Mouse (Mus musculus): ENCODE measurements around the gene Tenm2. TPM values are rescaled to one million over a fixed set of nuclear protein-coding genes. Genes with fewer than 3 reads are reported as not detected.

Gene Tenm2
- polyA plus RNA-seq, 1 experiment from 2014 or later, result 0.80 TPM

DNA sequence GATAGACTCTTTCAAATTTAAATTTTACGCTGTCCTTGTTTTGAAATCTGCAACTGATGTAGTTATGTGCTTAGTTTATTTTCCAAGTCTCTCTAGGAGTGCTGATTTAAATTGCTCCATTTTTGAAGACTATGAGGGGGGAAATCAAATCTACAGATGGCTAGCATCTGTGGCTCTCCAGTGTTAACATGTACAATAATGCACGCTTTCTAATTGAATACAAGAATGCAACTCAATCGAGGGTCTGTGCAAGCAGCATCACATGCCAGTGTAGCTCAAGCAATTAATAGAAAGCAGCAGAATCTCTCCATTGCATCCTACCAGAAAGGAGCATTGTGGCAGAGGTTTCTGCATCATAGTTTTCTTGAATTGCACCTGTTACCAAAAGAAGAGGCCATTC is 477.8 kb downstream of the Tenm2 start:
- no peaks in the 10 kb centered on the region for H3K4me1 ChIP-seq (replicated peaks; ENCODE audit: insufficient read depth, low read length)
- H3K4me3 ChIP-seq (replicated peaks; ENCODE audit: low read depth, low read length), result no peak overlapping the region
- WGBS, result 85% methylated on average over 3 of the region's 3 CpGs
- H3K27ac ChIP-seq, result no peak overlapping the region
- no peaks in the 10 kb centered on the region for H3K9me3 ChIP-seq (replicated peaks; ENCODE audit: low read length)
- no peak for DNase-seq (ENCODE audit: low spot score)
- no peaks in the 10 kb centered on the region for H3K27me3 ChIP-seq (ENCODE audit: insufficient read depth, low read length)
- no peaks in the 10 kb centered on the region for H3K36me3 ChIP-seq (ENCODE audit: insufficient read depth, low read length)
- no peak overlapping the region for H3K4me2 ChIP-seq (ENCODE audit: low read length)
- H3K9ac ChIP-seq (ENCODE audit: low read depth, low read length), result no peak overlapping the region
- no peak for TF ChIP-seq CTCF (IDR thresholded peaks at IDR 0.05; ENCODE audit: low read depth)
- ATAC-seq (replicated peaks; ENCODE audit: low FRiP score, low read depth), result no peak

DNA sequence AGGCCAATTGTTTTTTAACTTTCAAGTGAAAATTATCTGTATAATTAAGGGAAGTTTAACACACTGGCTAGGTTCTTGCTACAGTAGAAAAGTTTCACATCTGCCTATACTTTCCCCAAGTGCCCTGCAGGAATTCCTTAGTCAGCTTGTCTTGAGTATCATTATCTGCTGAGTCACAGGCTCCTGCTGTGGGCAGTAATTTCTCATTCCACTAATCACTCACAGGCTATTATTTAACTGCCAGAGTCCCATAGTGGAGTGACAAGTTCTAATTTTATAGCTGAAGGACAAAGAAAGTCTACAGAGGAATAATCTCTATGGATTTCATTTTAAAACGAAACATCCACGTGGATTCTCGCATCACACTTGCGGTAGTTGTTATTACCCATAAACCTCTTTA is 489.5 kb downstream of the Tenm2 start:
- H3K4me3 ChIP-seq (replicated peaks; ENCODE audit: low read depth, low read length), result no peak overlapping the region
- no peak overlapping the region for H3K27ac ChIP-seq
- no peaks in the 10 kb centered on the region for H3K27me3 ChIP-seq (ENCODE audit: insufficient read depth, low read length)
- no peaks in the 10 kb centered on the region for H3K4me1 ChIP-seq (replicated peaks; ENCODE audit: insufficient read depth, low read length)
- no peak for DNase-seq (ENCODE audit: low spot score)
- H3K9me3 ChIP-seq (replicated peaks; ENCODE audit: low read length), result no peaks in the 10 kb centered on the region
- H3K4me2 ChIP-seq (ENCODE audit: low read length), result no peak overlapping the region
- no peak for TF ChIP-seq CTCF (IDR thresholded peaks at IDR 0.05; ENCODE audit: low read depth)
- no peak for ATAC-seq (replicated peaks; ENCODE audit: low FRiP score, low read depth)
- H3K36me3 ChIP-seq (ENCODE audit: insufficient read depth, low read length), result no peaks in the 10 kb centered on the region
- WGBS, result 88% methylated on average over 4 of the region's 4 CpGs
- no peak overlapping the region for H3K9ac ChIP-seq (ENCODE audit: low read depth, low read length)

DNA sequence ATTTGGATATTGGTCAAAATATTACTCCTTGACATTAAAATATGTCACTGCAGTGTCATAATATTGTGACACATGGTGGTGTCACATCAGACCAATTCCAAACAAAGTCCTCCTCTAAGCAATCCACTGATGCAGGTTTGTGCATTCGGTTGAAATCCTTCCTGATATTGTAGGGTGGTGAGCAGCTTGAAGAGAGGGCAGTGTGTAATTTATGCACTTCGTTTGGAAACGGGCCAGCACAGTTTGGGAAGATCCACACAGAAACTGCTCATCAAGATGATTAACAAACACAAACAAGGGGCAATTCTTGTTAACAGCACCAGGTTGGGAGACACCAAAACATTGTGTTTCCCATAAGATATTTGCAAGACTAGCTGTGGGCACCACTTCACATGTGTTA is 508.0 kb downstream of the Tenm2 start:
- no peak overlapping the region for H3K4me2 ChIP-seq (ENCODE audit: low read length)
- ATAC-seq (replicated peaks; ENCODE audit: low FRiP score, low read depth) (no peak), DNase-seq (ENCODE audit: low spot score) (no peak)
- WGBS, result 71% methylated on average over 3 of the region's 3 CpGs
- no peak for TF ChIP-seq CTCF (IDR thresholded peaks at IDR 0.05; ENCODE audit: low read depth)
- H3K27ac ChIP-seq, result no peak overlapping the region
- no peaks in the 10 kb centered on the region for H3K27me3 ChIP-seq (ENCODE audit: insufficient read depth, low read length)
- H3K9ac ChIP-seq (ENCODE audit: low read depth, low read length), result no peak overlapping the region
- no peaks in the 10 kb centered on the region for H3K36me3 ChIP-seq (ENCODE audit: insufficient read depth, low read length)
- H3K4me1 ChIP-seq (replicated peaks; ENCODE audit: insufficient read depth, low read length), result no peaks in the 10 kb centered on the region
- no peak overlapping the region for H3K4me3 ChIP-seq (replicated peaks; ENCODE audit: low read depth, low read length)
- no peaks in the 10 kb centered on the region for H3K9me3 ChIP-seq (replicated peaks; ENCODE audit: low read length)

DNA sequence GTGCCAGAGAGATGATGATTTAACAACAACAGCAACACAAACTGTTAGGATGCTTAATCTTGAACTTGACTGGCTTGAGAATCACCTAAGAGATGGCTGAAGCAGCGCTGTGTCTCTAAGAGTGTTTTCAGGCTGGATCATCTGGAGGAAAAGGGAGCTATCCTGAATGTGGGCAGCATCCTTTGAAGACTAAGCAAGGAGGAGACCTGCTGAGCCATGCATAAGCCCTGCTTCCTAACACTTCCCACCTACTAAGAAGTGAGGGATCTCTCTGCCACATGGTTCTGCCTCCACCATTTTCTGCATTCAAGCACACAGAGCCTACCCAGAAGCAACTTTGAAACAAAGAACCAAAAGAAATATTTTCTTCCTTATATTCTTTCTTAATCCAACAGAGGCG is 532.9 kb downstream of the Tenm2 start:
- 86% methylated on average over 2 of the region's 2 CpGs for WGBS
- no peaks in the 10 kb centered on the region for H3K36me3 ChIP-seq (ENCODE audit: insufficient read depth, low read length)
- no peaks in the 10 kb centered on the region for H3K27me3 ChIP-seq (ENCODE audit: insufficient read depth, low read length)
- H3K4me2 ChIP-seq (ENCODE audit: low read length), result no peak overlapping the region
- no peak overlapping the region for H3K9ac ChIP-seq (ENCODE audit: low read depth, low read length)
- ATAC-seq (replicated peaks; ENCODE audit: low FRiP score, low read depth) (no peak), DNase-seq (ENCODE audit: low spot score) (no peak)
- no peak overlapping the region for H3K27ac ChIP-seq
- H3K9me3 ChIP-seq (replicated peaks; ENCODE audit: low read length), result no peaks in the 10 kb centered on the region
- H3K4me3 ChIP-seq (replicated peaks; ENCODE audit: low read depth, low read length), result no peak overlapping the region
- no peaks in the 10 kb centered on the region for H3K4me1 ChIP-seq (replicated peaks; ENCODE audit: insufficient read depth, low read length)
- TF ChIP-seq CTCF (IDR thresholded peaks at IDR 0.05; ENCODE audit: low read depth), result no peak

DNA sequence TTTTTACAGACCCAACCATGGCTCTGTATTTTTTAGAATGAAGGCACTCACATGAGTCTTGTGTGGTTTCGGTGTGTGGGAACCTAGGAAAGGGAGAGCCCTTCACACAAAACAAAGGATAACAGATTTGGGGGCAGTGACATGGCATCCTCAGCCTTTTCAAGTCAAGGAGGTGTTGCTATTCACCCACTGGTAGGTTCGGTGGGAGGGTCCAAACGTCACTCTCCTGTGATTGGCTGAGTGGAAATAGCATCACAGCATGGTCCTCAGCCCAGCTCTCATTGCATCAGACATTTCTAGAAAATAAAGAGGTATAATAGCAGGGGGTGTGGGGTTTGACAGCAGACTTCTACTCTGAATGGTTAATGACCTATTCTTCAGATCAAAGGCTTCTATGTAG is 534.8 kb downstream of the Tenm2 start:
- H3K27me3 ChIP-seq (ENCODE audit: insufficient read depth, low read length), result no peaks in the 10 kb centered on the region
- 91% methylated on average over 3 of the region's 3 CpGs for WGBS
- TF ChIP-seq CTCF (IDR thresholded peaks at IDR 0.05; ENCODE audit: low read depth), result no peak
- H3K4me3 ChIP-seq (replicated peaks; ENCODE audit: low read depth, low read length), result no peak overlapping the region
- no peaks in the 10 kb centered on the region for H3K9me3 ChIP-seq (replicated peaks; ENCODE audit: low read length)
- no peaks in the 10 kb centered on the region for H3K36me3 ChIP-seq (ENCODE audit: insufficient read depth, low read length)
- DNase-seq (ENCODE audit: low spot score) (no peak), ATAC-seq (replicated peaks; ENCODE audit: low FRiP score, low read depth) (no peak)
- H3K27ac ChIP-seq, result no peak overlapping the region
- H3K4me2 ChIP-seq (ENCODE audit: low read length), result no peak overlapping the region
- H3K9ac ChIP-seq (ENCODE audit: low read depth, low read length), result no peak overlapping the region
- H3K4me1 ChIP-seq (replicated peaks; ENCODE audit: insufficient read depth, low read length), result no peaks in the 10 kb centered on the region

DNA sequence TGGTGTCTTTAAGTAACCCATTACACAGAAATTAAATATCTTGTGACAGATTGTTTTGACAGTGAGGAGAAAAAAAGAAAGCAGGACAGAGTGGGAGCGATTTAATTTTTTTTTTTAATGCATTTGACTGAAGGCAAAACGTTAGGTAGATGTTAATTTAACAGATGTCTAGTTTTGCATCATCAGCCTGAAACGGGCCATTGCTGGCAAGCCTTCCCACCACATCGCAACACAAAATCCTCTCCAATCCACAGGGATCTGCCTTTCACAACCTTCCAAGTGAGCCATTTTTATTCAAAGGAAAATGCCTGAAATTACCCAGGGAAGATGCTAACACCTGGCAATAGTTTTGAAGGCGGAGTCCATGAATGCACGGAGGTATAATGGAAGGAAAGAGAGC is 535.6 kb downstream of the Tenm2 start:
- H3K27ac ChIP-seq, result no peak overlapping the region

DNA sequence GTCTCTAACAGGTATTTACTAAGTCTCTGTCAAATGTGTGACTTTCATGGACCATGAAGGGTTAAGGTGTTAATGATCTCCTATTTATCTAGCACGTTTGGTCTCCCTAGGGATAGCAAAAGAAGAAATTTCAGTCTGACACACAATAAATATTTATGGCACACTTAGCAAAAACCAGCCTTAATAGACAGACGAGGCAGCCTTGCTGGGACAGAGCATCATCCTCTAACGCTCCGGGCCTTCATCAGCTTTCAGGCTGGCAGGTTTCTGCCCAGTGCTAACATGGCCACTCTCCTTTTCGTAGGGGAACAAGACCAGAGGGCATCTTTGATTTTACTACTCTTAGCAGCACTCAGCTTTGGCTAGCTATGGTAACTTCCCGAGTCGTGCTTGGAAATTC is 537.5 kb downstream of the Tenm2 start:
- Histone ChIP-seq H3K9me3 (replicated peaks; ENCODE audit: low read length) (no peaks in the 10 kb centered on the region), H3K27me3 (ENCODE audit: insufficient read depth, low read length) (no peaks in the 10 kb centered on the region), H3K27ac (no peak overlapping the region), H3K36me3 (ENCODE audit: insufficient read depth, low read length) (no peaks in the 10 kb centered on the region), H3K4me1 (replicated peaks; ENCODE audit: insufficient read depth, low read length) (no peaks in the 10 kb centered on the region), H3K4me3 (replicated peaks; ENCODE audit: low read depth, low read length) (no peak overlapping the region), H3K9ac (ENCODE audit: low read depth, low read length) (no peak overlapping the region), H3K4me2 (ENCODE audit: low read length) (no peak overlapping the region)
- no peak for ATAC-seq (replicated peaks; ENCODE audit: low FRiP score, low read depth)
- 56% methylated on average over 7 of the region's 7 CpGs for WGBS
- TF ChIP-seq CTCF (IDR thresholded peaks at IDR 0.05; ENCODE audit: low read depth), result no peak
- DNase-seq (ENCODE audit: low spot score), result no peak

More for the DNA sequence above, 535.6 kb downstream of the Tenm2 start:
- no peak for TF ChIP-seq CTCF (IDR thresholded peaks at IDR 0.05; ENCODE audit: low read depth)
- H3K9ac ChIP-seq (ENCODE audit: low read depth, low read length), result no peak overlapping the region
- H3K4me2 ChIP-seq (ENCODE audit: low read length), result no peak overlapping the region
- no peak for DNase-seq (ENCODE audit: low spot score)
- no peaks in the 10 kb centered on the region for H3K4me1 ChIP-seq (replicated peaks; ENCODE audit: insufficient read depth, low read length)
- H3K27me3 ChIP-seq (ENCODE audit: insufficient read depth, low read length), result no peaks in the 10 kb centered on the region
- no peaks in the 10 kb centered on the region for H3K36me3 ChIP-seq (ENCODE audit: insufficient read depth, low read length)
- 85% methylated on average over 6 of the region's 6 CpGs for WGBS
- H3K4me3 ChIP-seq (replicated peaks; ENCODE audit: low read depth, low read length), result no peak overlapping the region
- no peak for ATAC-seq (replicated peaks; ENCODE audit: low FRiP score, low read depth)
- H3K9me3 ChIP-seq (replicated peaks; ENCODE audit: low read length), result no peaks in the 10 kb centered on the region

Data from kidney, postnatal 0 days (tissue).